Mouse (Mus musculus) CH12.LX (cell line): ENCODE measurements around the gene Speer4b. TPM values are rescaled to one million over a fixed set of nuclear protein-coding genes. Genes with fewer than 3 reads are reported as not detected.
"Not testable (repeated sequence)": the region's sequence is repeated elsewhere in the genome, so short reads cannot be mapped to it uniquely, and the experiment has no call there.

Experiments used
- DNase-seq: peaks from one replicate; pipeline ENCODE4 v3.0.0-alpha.2; 2013; ENCODE audit errors: extremely low read depth
- H3K27ac ChIP-seq: 2 replicates; pipeline ENCODE4 v1.5.1; 2012; ENCODE audit warnings: low read depth, mild to moderate bottlenecking, control low read depth, moderate library complexity; ENCODE audit not compliant: insufficient read depth
- H3K27me3 ChIP-seq: replicated peaks from 2 replicates; pipeline ENCODE3; 2012; ENCODE audit warnings: inconsistent platforms
- H3K36me3 ChIP-seq, 2 experiments: replicated peaks in 1 of 2; 2 replicates each; pipeline versions ENCODE3 to v1.6.1; 2012; ENCODE audit warnings: inconsistent platforms in 1 of 2, low read length in 1 of 2, mild to moderate bottlenecking in 1 of 2, mixed read lengths in 1 of 2, moderate library complexity in 1 of 2; ENCODE audit not compliant: control insufficient read depth in 1 of 2, insufficient read depth in 1 of 2
- H3K4me1 ChIP-seq, 2 experiments: 2 replicates each; pipeline ENCODE4 v1.6.1; 2012; ENCODE audit warnings: inconsistent platforms in 1 of 2, moderate library complexity in 1 of 2; ENCODE audit not compliant: insufficient read depth in 2 of 2, control insufficient read depth in 1 of 2
- H3K4me2 ChIP-seq: 2 replicates; pipeline ENCODE4 v1.6.1; 2012; ENCODE audit warnings: low read depth, mild to moderate bottlenecking, control low read depth; ENCODE audit not compliant: poor library complexity, insufficient read depth, severe bottlenecking
- H3K4me3 ChIP-seq, 3 experiments: fragments of 150-350 bp in 1 of 3; sonication (generic) in 1 of 3; replicated peaks in 1 of 3; 2 replicates each; pipeline versions ENCODE3 to v1.5.1; 2011 to 2012; ENCODE audit warnings: low read depth in 2 of 3, low read length in 2 of 3, mild to moderate bottlenecking in 2 of 3, moderate library complexity in 2 of 3, control low read depth in 1 of 3, improper control_type of control experiment in 1 of 3, inconsistent platforms in 1 of 3, mixed read lengths in 1 of 3; ENCODE audit not compliant: poor library complexity in 1 of 3
- H3K79me2 ChIP-seq: replicated peaks from 2 replicates; pipeline ENCODE4 v1.6.1; 2012; ENCODE audit warnings: mild to moderate bottlenecking, moderate library complexity; ENCODE audit not compliant: control insufficient read depth, poor library complexity, insufficient read depth, severe bottlenecking; ENCODE audit errors: extremely low read depth
- H3K9ac ChIP-seq: 2 replicates; pipeline ENCODE4 v1.6.1; 2012; ENCODE audit warnings: low read depth, mild to moderate bottlenecking, control low read depth, moderate library complexity; ENCODE audit not compliant: insufficient read depth
- H3K9me3 ChIP-seq: replicated peaks from 2 replicates; pipeline ENCODE3; 2012; ENCODE audit warnings: low read length, inconsistent platforms, mixed read lengths
- BHLHE40 ChIP-seq: IDR thresholded peaks from 2 replicates; pipeline ENCODE4 v1.6.1; 2011; ENCODE audit warnings: mild to moderate bottlenecking, low read depth, low read length, improper control_type of control experiment
- CHD2 ChIP-seq: IDR thresholded peaks from 2 replicates; pipeline ENCODE4 v1.6.1; 2011; ENCODE audit warnings: low read length, improper control_type of control experiment
- E2F4 ChIP-seq: IDR thresholded peaks from 2 replicates; pipeline ENCODE4 v1.6.1; 2011; ENCODE audit warnings: low read depth, low read length, improper control_type of control experiment; ENCODE audit not compliant: insufficient replicate concordance
- ETS1 ChIP-seq: conservative IDR thresholded peaks from 2 replicates; pipeline ENCODE4 v1.6.1; 2012; ENCODE audit warnings: low read depth, mild to moderate bottlenecking, inconsistent platforms, low read length, improper control_type of control experiment, moderate library complexity
- IRF4 ChIP-seq: IDR thresholded peaks from 2 replicates; pipeline ENCODE4 v1.6.1; 2014; ENCODE audit warnings: low read depth, mild to moderate bottlenecking, inconsistent platforms, low read length, improper control_type of control experiment
- JUND ChIP-seq: conservative IDR thresholded peaks from 2 replicates; pipeline ENCODE4 v1.6.1; 2011; ENCODE audit warnings: low read depth, low read length, improper control_type of control experiment
- KAT2A ChIP-seq: IDR thresholded peaks from 2 replicates; pipeline ENCODE4 v1.6.1; 2012; ENCODE audit warnings: low read length, improper control_type of control experiment, inconsistent platforms; ENCODE audit not compliant: insufficient replicate concordance
- MAX ChIP-seq: IDR thresholded peaks from 2 replicates; pipeline ENCODE4 v1.6.1; 2011; ENCODE audit warnings: low read length, improper control_type of control experiment
- MEF2A ChIP-seq: IDR thresholded peaks from 2 replicates; pipeline ENCODE4 v1.6.1; 2014; ENCODE audit warnings: low read depth, mild to moderate bottlenecking, inconsistent platforms, low read length, improper control_type of control experiment, borderline replicate concordance
- RAD21 ChIP-seq: IDR thresholded peaks from 2 replicates; pipeline ENCODE4 v1.6.1; 2011; ENCODE audit warnings: low read depth, mild to moderate bottlenecking, low read length, improper control_type of control experiment, moderate library complexity
- RCOR1 ChIP-seq: conservative IDR thresholded peaks from 2 replicates; pipeline ENCODE4 v1.6.1; 2012; ENCODE audit warnings: low read depth, mild to moderate bottlenecking, inconsistent platforms, low read length, improper control_type of control experiment
- TBP ChIP-seq: conservative IDR thresholded peaks from 2 replicates; pipeline ENCODE4 v1.6.1; 2011; ENCODE audit warnings: low read depth, low read length, improper control_type of control experiment
- USF1 ChIP-seq: IDR thresholded peaks from 2 replicates; pipeline ENCODE4 v1.6.1; 2014; ENCODE audit warnings: low read depth, mild to moderate bottlenecking, inconsistent platforms, low read length, improper control_type of control experiment
- USF2 ChIP-seq: conservative IDR thresholded peaks from 2 replicates; pipeline ENCODE4 v1.6.1; 2011; ENCODE audit warnings: low read depth, low read length, improper control_type of control experiment
- ZC3H11A ChIP-seq: IDR thresholded peaks from 2 replicates; pipeline ENCODE4 v1.6.1; 2012; ENCODE audit warnings: low read depth, mild to moderate bottlenecking, inconsistent platforms, low read length, improper control_type of control experiment
- dilution Hi-C: fragments of 300-500 bp; cut with MboI; formaldehyde crosslinking; loops from 2 replicates; pipeline ENCODE4 v1.14.3; 2020; ENCODE audit warnings: low sequenced_read_pairs; ENCODE audit not compliant: extremely low pct_unique_long_range_greater_than_20kb, extremely low pct_ligation_motif_present
- in situ Hi-C: fragments of 300-500 bp; cut with MboI; formaldehyde crosslinking; loops from 3 replicates; pipeline ENCODE4 v1.14.3; 2019; ENCODE audit warnings: low sequenced_read_pairs, low pct_ligation_motif_present, low pct_unique_long_range_greater_than_20kb, mixed read lengths
- polyA plus RNA-seq: library from polyadenylated mRNA; unstranded; fragments of >175 nt; gene quantifications from 2 replicates; pipeline ENCODE4 v1.2.1, GENCODE M21; 2012; ENCODE audit warnings: low read depth; ENCODE audit not compliant: insufficient read length
- total RNA-seq, 2 experiments: library from RNA; depleted of rRNA; stranded (reverse); fragments of 300-350 nt in 1 of 2; fragments of >200 nt in 1 of 2; gene quantifications; 2 replicates each; pipeline ENCODE4 v1.2.3; 2012 to 2014

Speer4b gene
- not detected in 2 replicates for total RNA-seq (2012; rRNA removed)
- not detected in 2 replicates for total RNA-seq (2014; rRNA removed)
- not detected in 2 replicates for polyA plus RNA-seq

GRCm38 (mm10) chr5:27501338-27501737 is at the start of gene Speer4b:
Gene Speer4b (minus strand): TSS chr5:27501438.
- H3K4me2 ChIP-seq, H3K27ac ChIP-seq, H3K9ac ChIP-seq, H3K27me3 ChIP-seq, in situ Hi-C loops, H3K36me3 ChIP-seq, H3K4me3 ChIP-seq, dilution Hi-C loops, DNase-seq, H3K4me1 ChIP-seq, H3K79me2 ChIP-seq, H3K9me3 ChIP-seq: not testable (repeated sequence)

GRCm38 (mm10) chr5:27549291-27549690 is 48.1 kb upstream of the Speer4b start:
- peaks cover 13% of the 10 kb centered on the region for H3K27me3 ChIP-seq
- H3K4me2 ChIP-seq = no peak overlapping the region
- H3K9me3 ChIP-seq = no peaks in the 10 kb centered on the region
- H3K4me3 ChIP-seq = no peak overlapping the region
- dilution Hi-C loops (no loop called here), in situ Hi-C loops (no loop called here)
- no peak overlapping the region for H3K9ac ChIP-seq
- TF ChIP-seq ZC3H11A = no peak
- TF ChIP-seq CHD2 = no peak
- no peak for TF ChIP-seq BHLHE40
- no peak for TF ChIP-seq RCOR1
- TF ChIP-seq E2F4 = no peak
- no peak for TF ChIP-seq TBP
- TF ChIP-seq USF2 = no peak
- TF ChIP-seq MEF2A = no peak
- TF ChIP-seq KAT2A = no peak
- TF ChIP-seq USF1 = no peak
- TF ChIP-seq JUND = no peak
- no peak for TF ChIP-seq IRF4
- TF ChIP-seq ETS1 = no peak
- no peaks in the 10 kb centered on the region for H3K79me2 ChIP-seq
- H3K36me3 ChIP-seq = no peaks in the 10 kb centered on the region
- no peak for DNase-seq
- no peak overlapping the region for H3K27ac ChIP-seq
- H3K4me1 ChIP-seq = no peaks in the 10 kb centered on the region

GRCm38 (mm10) chr5:27544816-27545270 is 43.6 kb upstream of the Speer4b start:
- Histone ChIP-seq H3K9me3 (no peaks in the 10 kb centered on the region), H3K9ac (no peak overlapping the region), H3K36me3 (no peaks in the 10 kb centered on the region), H3K79me2 (no peaks in the 10 kb centered on the region), H3K4me2 (no peak overlapping the region), H3K27me3 (peaks cover 13% of the 10 kb centered on the region), H3K4me3 (no peak overlapping the region), H3K27ac (no peak overlapping the region), H3K4me1 (no peaks in the 10 kb centered on the region)
- TF ChIP-seq MAX (no peak), RAD21 (peak; percentile 3)
- in situ Hi-C loops (no loop called here), dilution Hi-C loops (no loop called here)
- no peak for DNase-seq
